Mouse (Mus musculus) adrenal gland, postnatal 25 days (tissue): Measurements from ENCODE around the gene Btbd9. TPM values are rescaled to one million over a fixed set of nuclear protein-coding genes. Genes with fewer than 3 reads are reported as not detected.
"Not testable (repeated sequence)": the region's sequence is repeated elsewhere in the genome, so short reads cannot be mapped to it uniquely, and the experiment has no call there.

ENCODE experiments used
- DNase-seq: peaks from one replicate; pipeline ENCODE4 v3.0.0; 2021; ENCODE audit warnings: mixed read lengths
- total RNA-seq: library from RNA; stranded (reverse); gene quantifications from 2 replicates; pipeline ENCODE4 v1.2.3, GENCODE M21; 2021

The Btbd9 gene
- total RNA-seq, 1 experiment from 2014 or later = 41.3 TPM

- no peak for DNase-seq
Observed at GRCm38 (mm10) chr17:30512007-30512406, 64.3 kb downstream of the Btbd9 start.

GRCm38 (mm10) chr17:30511399-30511798 lies 64.9 kb downstream of the Btbd9 start:
- DNase-seq = no peak

GRCm38 (mm10) chr17:30510171-30510570 lies 66.1 kb downstream of the Btbd9 start:
- DNase-seq = no peak

- DNase-seq = no peak
Observed at GRCm38 (mm10) chr17:30509646-30510045, 66.6 kb downstream of the Btbd9 start.

GRCm38 (mm10) chr17:30507636-30508576 lies 68.4 kb downstream of the Btbd9 start:
- DNase-seq = no peak

- no peak for DNase-seq
Observed at GRCm38 (mm10) chr17:30506916-30507315, 69.4 kb downstream of the Btbd9 start.

- DNase-seq = not testable (repeated sequence)
Observed at GRCm38 (mm10) chr17:30499541-30499940, 76.7 kb downstream of the Btbd9 start.

GRCm38 (mm10) chr17:30498779-30499178 lies 77.5 kb downstream of the Btbd9 start:
- DNase-seq = no peak

GRCm38 (mm10) chr17:30498376-30498719 lies 77.9 kb downstream of the Btbd9 start:
- DNase-seq = peak; percentile 64

GRCm38 (mm10) chr17:30497525-30498375 lies 78.5 kb downstream of the Btbd9 start:
- DNase-seq = no peak

- no peak for DNase-seq
Observed at GRCm38 (mm10) chr17:30495567-30495966, 80.7 kb downstream of the Btbd9 start.

GRCm38 (mm10) chr17:30495154-30495553 lies 81.1 kb downstream of the Btbd9 start:
- no peak for DNase-seq

GRCm38 (mm10) chr17:30493481-30493880 lies 82.8 kb downstream of the Btbd9 start:
- DNase-seq = no peak

GRCm38 (mm10) chr17:30492191-30492590 lies 84.1 kb downstream of the Btbd9 start:
- DNase-seq = no peak

- no peak for DNase-seq
Observed at GRCm38 (mm10) chr17:30491601-30492000, 84.7 kb downstream of the Btbd9 start.

- DNase-seq = no peak
Observed at GRCm38 (mm10) chr17:30490601-30491000, 85.7 kb downstream of the Btbd9 start.

GRCm38 (mm10) chr17:30490086-30490485 lies 86.2 kb downstream of the Btbd9 start:
- DNase-seq = no peak

GRCm38 (mm10) chr17:30489629-30490028 lies 86.7 kb downstream of the Btbd9 start:
- no peak for DNase-seq

GRCm38 (mm10) chr17:30487695-30488094 lies 88.6 kb downstream of the Btbd9 start:
- DNase-seq = no peak

GRCm38 (mm10) chr17:30485067-30485854 lies 91.0 kb downstream of the Btbd9 start:
- no peak for DNase-seq

GRCm38 (mm10) chr17:30484446-30485066 lies 91.7 kb downstream of the Btbd9 start:
- no peak for DNase-seq

GRCm38 (mm10) chr17:30481766-30482165 lies 94.5 kb downstream of the Btbd9 start:
- DNase-seq = no peak
